In genomic region chr6:56920222-56921092, GRCm38 (mm10) we compare ENCODE assay signal across 14 mouse cellular contexts. TPM values are rescaled to one million over a fixed set of nuclear protein-coding genes. Genes with fewer than 3 reads are reported as not detected.
DNase-seq lines count a peak whose midpoint lies in the region; ATAC-seq and TF ChIP-seq lines count a peak whose summit lies in the region.
"Had no signal": no experiment of that assay in that cellular context is flagged by ENCODE, and none has a peak within 500 bp of the region (broad histone marks: within the 10 kb centered on the region; RNA-seq: fewer than 3 reads in every experiment).

No protein-coding gene starts in this region.

- intact Hi-C loops in heart, postnatal 14 days (cut with DNase I) = loop anchor here (5.0 to 10.0 kb wide), 2 partner anchors 203 to 614 kb away; partner anchors contain the start of gene Ppm1k

- H3K9me3 ChIP-seq in heart, embryonic 14.5 days (ENCODE audit: control insufficient read depth, low read length) = no peaks in the 10 kb centered on the region
- no peaks in the 10 kb centered on the region for H3K9me3 ChIP-seq in MEL (replicated peaks; ENCODE audit: insufficient read depth, low read length)
- H3K9me3 ChIP-seq in liver, embryonic 13.5 days (replicated peaks) = no peaks in the 10 kb centered on the region
- H3K9me3 ChIP-seq in midbrain, embryonic 16.5 days (replicated peaks; ENCODE audit: control insufficient read depth, low read length, poor library complexity, severe bottlenecking) = no peaks in the 10 kb centered on the region
- H3K9me3 ChIP-seq: neural tube, embryonic 15.5 days had no signal

- no peak for ATAC-seq in heart, embryonic 14.5 days (ENCODE audit: insufficient number of reproducible peaks, insufficient read depth, low FRiP score, low read depth)
- peak; percentile 79 for ATAC-seq in liver, embryonic 13.5 days (ENCODE audit: low read depth)
- no peak for ATAC-seq in midbrain, embryonic 16.5 days
- ATAC-seq: forebrain, embryonic 14.5 days had no signal

- H3K4me1 ChIP-seq in heart, embryonic 14.5 days (ENCODE audit: control insufficient read depth in 2 of 2, insufficient read depth in 2 of 2, low read length in 2 of 2) = peaks cover 18 to 44% of the 10 kb centered on the region in 2 experiments
- peaks cover 39 to 52% of the 10 kb centered on the region in 2 experiments for H3K4me1 ChIP-seq in MEL (ENCODE audit: control insufficient read depth in 1 of 2, insufficient read depth in 2 of 2, low read length in 2 of 2)
- peaks cover 74% of the 10 kb centered on the region for H3K4me1 ChIP-seq in liver, embryonic 13.5 days (replicated peaks)
- peaks cover 19% of the 10 kb centered on the region for H3K4me1 ChIP-seq in midbrain, embryonic 16.5 days (ENCODE audit: control insufficient read depth, insufficient read depth, low read length)

- peak; percentile 91 to 94 for TF ChIP-seq EP300 in MEL (IDR thresholded peaks at IDR 0.05; ENCODE audit: low read depth in 1 of 2, low read length in 2 of 2)

- peak overlapping the region; percentile 1 to 49; a peak in 3 of 4 replicates for H3K27ac ChIP-seq in heart, embryonic 14.5 days (replicated peaks in 1 of 2; ENCODE audit: control insufficient read depth in 1 of 2, insufficient read depth in 1 of 2, low read depth in 2 of 2, low read length in 2 of 2)
- peak overlapping the region; percentile 99 for H3K27ac ChIP-seq in MEL (ENCODE audit: control insufficient read depth, low read depth, low read length)
- H3K27ac ChIP-seq in liver, embryonic 13.5 days = peak overlapping the region; percentile 99
- no peak overlapping the region for H3K27ac ChIP-seq in midbrain, embryonic 16.5 days (ENCODE audit: low read length)
- H3K27ac ChIP-seq: neural tube, embryonic 15.5 days had no signal

- no peak for TF ChIP-seq RAD21 in MEL (IDR thresholded peaks at IDR 0.05; ENCODE audit: low read depth, low read length)

- H3K79me2 ChIP-seq in MEL (ENCODE audit: control insufficient read depth, insufficient read depth, low read length, poor library complexity) = peaks cover 61% of the 10 kb centered on the region

- H3K4me3 ChIP-seq in heart, embryonic 14.5 days (ENCODE audit: control insufficient read depth in 1 of 2, insufficient read depth in 1 of 2, low read depth in 1 of 2, low read length in 2 of 2) = no peak overlapping the region
- H3K4me3 ChIP-seq in MEL (ENCODE audit: control insufficient read depth in 1 of 2, insufficient read depth in 1 of 2, low read depth in 2 of 2, low read length in 2 of 2) = peak overlapping the region; percentile 56 to 95
- H3K4me3 ChIP-seq in liver, embryonic 13.5 days (replicated peaks) = peak overlapping the region; percentile 83
- H3K4me3 ChIP-seq in midbrain, embryonic 16.5 days (ENCODE audit: low read depth, low read length) = no peak overlapping the region
- H3K4me3 ChIP-seq: neural tube, embryonic 15.5 days had no signal

- no peaks in the 10 kb centered on the region for H3K27me3 ChIP-seq in heart, embryonic 14.5 days (ENCODE audit: control insufficient read depth, insufficient read depth, low read length)
- no peaks in the 10 kb centered on the region for H3K27me3 ChIP-seq in MEL (ENCODE audit: control insufficient read depth in 1 of 2, insufficient read depth in 2 of 2, low read length in 2 of 2)
- no peaks in the 10 kb centered on the region for H3K27me3 ChIP-seq in liver, embryonic 13.5 days
- H3K27me3 ChIP-seq in midbrain, embryonic 16.5 days (ENCODE audit: control insufficient read depth, insufficient read depth, low read depth, low read length) = no peaks in the 10 kb centered on the region
- H3K27me3 ChIP-seq: neural tube, embryonic 15.5 days had no signal

- H3K36me3 ChIP-seq in heart, embryonic 14.5 days (ENCODE audit: control insufficient read depth, insufficient read depth, low read length) = no peaks in the 10 kb centered on the region
- peaks cover 0 to 62% of the 10 kb centered on the region in 2 experiments; a peak in 2 of 4 replicates for H3K36me3 ChIP-seq in MEL (ENCODE audit: control insufficient read depth in 1 of 2, insufficient read depth in 2 of 2, low read length in 2 of 2)
- H3K36me3 ChIP-seq in liver, embryonic 13.5 days = peaks cover 5% of the 10 kb centered on the region; the same call in 1 of the 2 replicates
- no peaks in the 10 kb centered on the region for H3K36me3 ChIP-seq in midbrain, embryonic 16.5 days (ENCODE audit: control insufficient read depth, insufficient read depth, low read length)
- H3K36me3 ChIP-seq: neural tube, embryonic 15.5 days had no signal

- WGBS in heart, embryonic 14.5 days = 15% methylated on average over 12 of the region's 12 CpGs
- WGBS in liver, embryonic 13.5 days (ENCODE audit: insufficient replicate concordance) = 16% methylated on average over 12 of the region's 12 CpGs
- WGBS in midbrain, embryonic 16.5 days = 88% methylated on average over 12 of the region's 12 CpGs

- TF ChIP-seq POLR2A in MEL (IDR thresholded peaks at IDR 0.05; ENCODE audit: control insufficient read depth in 1 of 2, insufficient read depth in 1 of 2, low read depth in 1 of 2, low read length in 2 of 2, poor library complexity in 1 of 2) = no peak; a peak in 2 of 4 replicates

- TF ChIP-seq CTCF in MEL (IDR thresholded peaks at IDR 0.05 in 2 of 3, conservative IDR thresholded peaks at IDR 0.05 in 1 of 3; ENCODE audit: control insufficient read depth in 1 of 3, insufficient read depth in 1 of 3, low read depth in 2 of 3, low read length in 3 of 3, poor library complexity in 1 of 3, severe bottlenecking in 1 of 3) = no peak

- H3K4me2 ChIP-seq in heart, embryonic 14.5 days (ENCODE audit: low read length) = peak overlapping the region; percentile 26
- peak overlapping the region; percentile 80 for H3K4me2 ChIP-seq in liver, embryonic 13.5 days
- no peak overlapping the region for H3K4me2 ChIP-seq in midbrain, embryonic 16.5 days (ENCODE audit: low read length)
- H3K4me2 ChIP-seq: neural tube, embryonic 15.5 days had no signal

- DNase-seq in heart, postnatal 14 days = no peak
- peak; percentile 86 for DNase-seq in MEL (ENCODE audit: low read depth, low spot score)
- peak; percentile 60 for DNase-seq in kidney, adult 18-20 months
- DNase-seq in liver, embryonic 13.5 days = peak; percentile 78
- no peak for DNase-seq in thymus, postnatal 0 days (ENCODE audit: low spot score)
- no peak for DNase-seq in embryo, embryonic 11 days
- DNase-seq: midbrain, embryonic 14.5 days had no signal

- H3K9ac ChIP-seq in heart, embryonic 14.5 days (ENCODE audit: low read length) = no peak overlapping the region
- peak overlapping the region; percentile 64 for H3K9ac ChIP-seq in MEL (ENCODE audit: control insufficient read depth, low read depth, low read length, poor library complexity, severe bottlenecking)
- H3K9ac ChIP-seq in liver, embryonic 13.5 days = peak overlapping the region; percentile 93
- H3K9ac ChIP-seq in midbrain, embryonic 16.5 days (ENCODE audit: low read depth, low read length) = no peak overlapping the region
- H3K9ac ChIP-seq: neural tube, embryonic 15.5 days had no signal

TF ChIP-seq in MEL, 35 proteins besides CTCF, POLR2A, EP300 and RAD21 (continues in another document):
- TF ChIP-seq ZNF384 (IDR thresholded peaks at IDR 0.05; ENCODE audit: low read depth, low read length) = no peak
- peak; percentile 66 for TF ChIP-seq TAL1 (IDR thresholded peaks at IDR 0.05; ENCODE audit: low read length)
- no peak for TF ChIP-seq KAT2A (conservative IDR thresholded peaks at IDR 0.05; ENCODE audit: low read depth, low read length)
- no peak for TF ChIP-seq USF1 (IDR thresholded peaks at IDR 0.05; ENCODE audit: low read depth, low read length)
- TF ChIP-seq MAFK (IDR thresholded peaks at IDR 0.05; ENCODE audit: borderline replicate concordance, low read depth, low read length) = no peak; the same call in 1 of the 2 replicates
- TF ChIP-seq ZMIZ1 (IDR thresholded peaks at IDR 0.05; ENCODE audit: low read depth, low read length) = 0 out of 2 replicates have a peak, but pooled peaks have one; percentile 53
- peak; percentile 98 for TF ChIP-seq GATA1 (IDR thresholded peaks at IDR 0.05; ENCODE audit: low read depth, low read length)
- TF ChIP-seq MAX (IDR thresholded peaks at IDR 0.05; ENCODE audit: low read length) = peak; percentile 61; the same call in 1 of the 2 replicates
- TF ChIP-seq MYB (IDR thresholded peaks at IDR 0.05; ENCODE audit: low read depth, low read length) = no peak
- 0 out of 2 replicates have a peak, but pooled peaks have one; percentile 44 for TF ChIP-seq HCFC1 (IDR thresholded peaks at IDR 0.05; ENCODE audit: low read depth, low read length)

RNA-seq across cellular contexts. Expression of gene Nt5c3, which starts 3.3 kb away (rescaled TPM):
- 72.8 and 74.8 TPM in 2 replicates for polyA plus RNA-seq in heart, embryonic 14.5 days (2014; fragmentation: Nextera tagmentation; extraction: Ambion mirVana)
- total RNA-seq in heart, postnatal 14 days (2021) = 10 to 100 TPM; 69.8 to 74.9 TPM
- total RNA-seq in MEL (2012; rRNA removed) = 59.2 and 65.0 TPM in 2 replicates
- 10 to 100 TPM in 1 of 2 experiments, not detected in 1; 71.1 TPM for polyA plus RNA-seq in MEL (2012; ENCODE audit: insufficient read depth in 1 of 2, insufficient read length in 2 of 2, low read depth in 1 of 2, low replicate concordance in 2 of 2, missing spikeins in 1 of 2)
- polyA plus RNA-seq in liver, embryonic 13.5 days (2015; fragmentation: Nextera tagmentation; extraction: Ambion mirVana) = 244 and 274 TPM in 2 replicates
- polyA plus RNA-seq in thymus, postnatal 0 days (2015; fragmentation: Nextera tagmentation; extraction: Ambion mirVana) = 70.1 and 73.9 TPM in 2 replicates
- 181 and 186 TPM in 2 replicates for polyA plus RNA-seq in midbrain, embryonic 16.5 days (2015; fragmentation: Nextera tagmentation; extraction: Ambion mirVana)

RNA-seq across cellular contexts. Expression of gene Vmn1r4, which starts 3.4 kb away (rescaled TPM):
- polyA plus RNA-seq in heart, embryonic 14.5 days (2014; fragmentation: Nextera tagmentation; extraction: Ambion mirVana) = 0.09 and 0.19 TPM in 2 replicates
- under 1 TPM; 0.10 to 0.12 TPM for total RNA-seq in heart, postnatal 14 days (2021)
- total RNA-seq in MEL (2012; rRNA removed) = 0.26 and 0.27 TPM in 2 replicates
- polyA plus RNA-seq in MEL (2012; ENCODE audit: insufficient read depth in 1 of 2, insufficient read length in 2 of 2, low read depth in 1 of 2, low replicate concordance in 2 of 2, missing spikeins in 1 of 2) = under 1 TPM in 1 of 2 experiments, not detected in 1; 0.21 TPM
- polyA plus RNA-seq in liver, embryonic 13.5 days (2015; fragmentation: Nextera tagmentation; extraction: Ambion mirVana) = 0.15 and 0.19 TPM in 2 replicates
- 0.27 and 0.51 TPM in 2 replicates for polyA plus RNA-seq in thymus, postnatal 0 days (2015; fragmentation: Nextera tagmentation; extraction: Ambion mirVana)
- 0.76 and 0.92 TPM in 2 replicates for polyA plus RNA-seq in midbrain, embryonic 16.5 days (2015; fragmentation: Nextera tagmentation; extraction: Ambion mirVana)

RNA-seq across cellular contexts. Expression of gene Vmn1r5, which starts 49.6 kb away (rescaled TPM):
- polyA plus RNA-seq in heart, embryonic 14.5 days (2014; fragmentation: Nextera tagmentation; extraction: Ambion mirVana) = not detected in 2 replicates
- total RNA-seq in heart, postnatal 14 days (2021) = not detected
- not detected in 2 replicates for total RNA-seq in MEL (2012; rRNA removed)
- not detected for polyA plus RNA-seq in MEL (2012; ENCODE audit: insufficient read depth in 1 of 2, insufficient read length in 2 of 2, low read depth in 1 of 2, low replicate concordance in 2 of 2, missing spikeins in 1 of 2)
- polyA plus RNA-seq in liver, embryonic 13.5 days (2015; fragmentation: Nextera tagmentation; extraction: Ambion mirVana) = not detected in 2 replicates
- not detected in 2 replicates for polyA plus RNA-seq in thymus, postnatal 0 days (2015; fragmentation: Nextera tagmentation; extraction: Ambion mirVana)
- polyA plus RNA-seq in midbrain, embryonic 16.5 days (2015; fragmentation: Nextera tagmentation; extraction: Ambion mirVana) = not detected in 2 replicates
- polyA plus RNA-seq: cortical plate, adult 2 months; forebrain, embryonic 14.5 days; hindbrain, embryonic 11.5 days; limb, embryonic 14.5 days; midbrain, embryonic 14.5 days; neural tube, embryonic 15.5 days had no signal

Comparison
In these comparisons a context has a peak if more than half of its experiments do, and no peak if none do; other contexts are left out.
1. H3K4me3 ChIP-seq: peak in MEL (2 of 2) and liver, embryonic 13.5 days (single experiment); none in heart, embryonic 14.5 days (0 of 2) and midbrain, embryonic 16.5 days (single experiment).
2. H3K9ac ChIP-seq: peak in MEL (single experiment) and liver, embryonic 13.5 days (single experiment); none in heart, embryonic 14.5 days (single experiment) and midbrain, embryonic 16.5 days (single experiment).
3. DNase-seq: peak in MEL (single experiment), kidney, adult 18-20 months (single experiment) and liver, embryonic 13.5 days (single experiment); none in heart, postnatal 14 days (0 of 2), thymus, postnatal 0 days (single experiment) and embryo, embryonic 11 days (single experiment).